Mouse (Mus musculus): ENCODE data around the gene Dock6. TPM values are rescaled to one million over a fixed set of nuclear protein-coding genes. Genes with fewer than 3 reads are reported as not detected.
A peak's percentile ranks its signal among the peaks of the same experiment; 100 is the strongest.

The Dock6 gene
- polyA plus RNA-seq, 1 experiment from 2014 or later, result 28.3 TPM

DNA sequence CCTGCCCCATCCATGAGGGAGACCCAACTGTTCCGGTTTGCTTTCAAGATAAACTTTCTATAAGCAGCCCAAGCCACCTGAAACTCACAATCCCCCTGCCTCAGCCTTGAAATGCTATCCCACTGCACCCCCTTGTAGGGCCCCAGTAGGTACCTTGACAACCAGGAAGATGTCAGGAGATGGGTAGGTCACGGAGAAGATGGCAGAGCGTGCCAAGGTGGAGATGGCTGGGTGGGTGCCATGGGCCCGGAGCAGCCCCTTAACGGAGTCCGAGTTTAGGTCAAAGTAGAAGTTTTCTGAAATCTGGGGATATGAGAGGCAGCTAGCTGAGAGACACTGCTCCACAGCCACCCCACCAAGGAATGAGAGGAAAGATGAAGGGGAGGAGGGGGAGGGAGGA lies 11.1 kb downstream of the Dock6 start:
- no peak for DNase-seq (ENCODE audit: low spot score)
- H3K4me3 ChIP-seq (ENCODE audit: low read depth, low read length), result no peak overlapping the region
- 0 out of 2 replicates have a peak overlapping the region, but pooled peaks have one; percentile 22 for H3K9ac ChIP-seq (ENCODE audit: low read depth, low read length)
- ATAC-seq (ENCODE audit: low read depth), result no peak
- 92% methylated on average over 6 of the region's 6 CpGs for WGBS
- H3K4me1 ChIP-seq (ENCODE audit: control insufficient read depth, insufficient read depth, low read length), result no peaks in the 10 kb centered on the region; the same call in 1 of the 2 replicates
- no peak overlapping the region for H3K27ac ChIP-seq (replicated peaks; ENCODE audit: low read depth, low read length)
- H3K27me3 ChIP-seq (replicated peaks; ENCODE audit: control insufficient read depth, insufficient read depth, low read length), result no peaks in the 10 kb centered on the region
- H3K4me2 ChIP-seq (ENCODE audit: low read depth, low read length), result no peak overlapping the region
- peaks cover 74% of the 10 kb centered on the region for H3K36me3 ChIP-seq (ENCODE audit: control insufficient read depth, insufficient read depth, low read length)
- no peaks in the 10 kb centered on the region for H3K9me3 ChIP-seq (ENCODE audit: control insufficient read depth, low read length)

DNA sequence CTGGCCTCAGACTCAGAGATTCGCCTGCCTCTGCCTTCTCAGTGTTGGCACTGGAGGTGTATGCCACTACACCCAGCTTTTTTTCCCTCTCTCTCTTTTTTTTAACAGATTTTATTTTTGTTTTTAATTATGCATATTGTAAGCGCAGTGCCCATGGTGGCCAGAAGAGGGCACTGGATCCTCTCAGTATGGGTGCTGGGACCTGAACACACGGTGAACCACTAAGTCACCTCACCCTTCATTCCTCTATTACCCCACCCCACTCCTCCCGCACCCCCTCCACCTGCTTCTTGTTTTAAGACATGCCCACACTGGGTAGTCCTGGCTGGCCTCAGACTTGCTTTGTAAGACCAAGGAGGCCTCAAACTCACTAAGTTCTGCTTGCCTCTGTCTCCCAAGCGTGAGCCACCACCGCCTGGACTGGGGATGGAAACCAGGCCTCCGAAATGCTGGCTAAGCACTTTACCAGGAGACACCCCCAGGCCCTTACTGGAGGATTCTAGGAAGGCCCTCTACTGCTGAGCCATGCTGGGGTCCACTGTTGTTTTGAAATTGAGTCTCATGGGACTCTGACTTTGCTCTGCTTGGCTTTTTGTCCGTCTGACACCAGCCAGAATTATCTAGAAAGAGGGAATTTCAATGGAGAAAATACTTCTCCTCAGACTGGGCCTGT lies 12.2 kb downstream of the Dock6 start:
- no peaks in the 10 kb centered on the region for H3K27me3 ChIP-seq (replicated peaks; ENCODE audit: control insufficient read depth, insufficient read depth, low read length)
- H3K36me3 ChIP-seq (ENCODE audit: control insufficient read depth, insufficient read depth, low read length), result peaks cover 73% of the 10 kb centered on the region
- WGBS, result 58% methylated on average over 8 of the region's 8 CpGs
- DNase-seq (ENCODE audit: low spot score), result peak; percentile 57
- no peaks in the 10 kb centered on the region for H3K9me3 ChIP-seq (ENCODE audit: control insufficient read depth, low read length)
- H3K27ac ChIP-seq (replicated peaks; ENCODE audit: low read depth, low read length), result 0 out of 2 replicates have a peak overlapping the region, but pooled peaks have one; percentile 39
- H3K4me1 ChIP-seq (ENCODE audit: control insufficient read depth, insufficient read depth, low read length), result no peaks in the 10 kb centered on the region
- no peak overlapping the region for H3K4me2 ChIP-seq (ENCODE audit: low read depth, low read length)
- H3K9ac ChIP-seq (ENCODE audit: low read depth, low read length), result no peak overlapping the region; the same call in 1 of the 2 replicates
- no peak overlapping the region for H3K4me3 ChIP-seq (ENCODE audit: low read depth, low read length)
- ATAC-seq (ENCODE audit: low read depth), result 0 out of 2 replicates have a peak, but pooled peaks have one; percentile 22

DNA sequence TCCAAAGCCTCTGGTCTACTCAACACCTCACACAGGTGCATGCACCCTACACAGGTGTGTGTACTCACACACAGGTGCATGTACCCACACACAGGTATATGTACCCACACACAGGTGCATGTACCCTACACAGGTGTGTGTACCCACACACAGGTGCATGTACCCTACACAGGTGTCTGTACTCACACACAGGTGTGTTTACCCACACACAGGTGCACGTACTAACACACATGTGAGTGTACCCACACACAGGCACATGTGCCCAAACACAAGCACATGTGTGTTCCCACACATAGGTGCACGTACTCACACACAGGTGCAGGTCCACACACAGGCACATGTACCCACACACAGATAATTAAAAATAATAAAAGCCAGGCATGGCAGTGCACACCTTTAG lies 14.7 kb downstream of the Dock6 start:
- DNase-seq (ENCODE audit: low spot score), result no peak
- Histone ChIP-seq H3K9ac (ENCODE audit: low read depth, low read length) (no peak overlapping the region), H3K4me3 (ENCODE audit: low read depth, low read length) (no peak overlapping the region), H3K27ac (replicated peaks; ENCODE audit: low read depth, low read length) (no peak overlapping the region), H3K27me3 (replicated peaks; ENCODE audit: control insufficient read depth, insufficient read depth, low read length) (no peaks in the 10 kb centered on the region), H3K9me3 (ENCODE audit: control insufficient read depth, low read length) (no peaks in the 10 kb centered on the region), H3K4me1 (ENCODE audit: control insufficient read depth, insufficient read depth, low read length) (no peaks in the 10 kb centered on the region), H3K4me2 (ENCODE audit: low read depth, low read length) (no peak overlapping the region), H3K36me3 (ENCODE audit: control insufficient read depth, insufficient read depth, low read length) (peaks cover 63% of the 10 kb centered on the region)
- WGBS, result 91% methylated on average over 2 of the region's 2 CpGs
- no peak for ATAC-seq (ENCODE audit: low read depth)

DNA sequence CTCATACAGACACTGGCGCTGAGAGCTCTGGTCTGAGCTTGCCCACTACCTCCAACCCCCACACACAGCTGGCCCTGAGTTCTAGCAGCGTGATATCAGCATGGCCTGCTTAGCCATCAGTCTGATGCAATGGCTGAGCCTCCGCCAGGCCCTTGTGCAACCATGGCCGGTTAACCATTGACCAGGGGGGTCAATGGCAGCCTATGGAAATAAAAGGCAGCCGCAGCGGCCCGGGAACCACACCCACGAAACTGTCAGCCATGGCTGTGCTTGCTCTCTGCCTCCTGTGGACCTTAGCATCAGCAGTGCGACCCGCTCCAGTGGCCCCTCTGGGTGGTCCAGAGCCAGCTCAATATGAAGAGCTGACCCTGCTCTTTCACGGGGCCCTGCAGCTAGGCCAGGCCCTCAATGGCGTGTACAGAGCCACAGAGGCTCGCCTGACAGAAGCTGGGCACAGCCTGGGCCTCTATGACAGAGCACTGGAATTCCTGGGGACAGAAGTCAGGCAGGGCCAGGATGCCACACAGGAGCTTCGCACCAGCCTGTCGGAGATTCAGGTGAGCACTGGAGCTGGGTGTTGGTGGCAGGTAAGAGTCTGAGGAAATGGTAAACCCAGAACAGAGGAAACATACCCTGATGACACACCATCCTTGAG lies 17.1 kb downstream of the Dock6 start, which contains the start of gene Angptl8:
TSS of gene Angptl8 (plus strand) at position 253 of the 655 bp plus-strand sequence.
- Histone ChIP-seq H3K4me2 (ENCODE audit: low read depth, low read length) (no peak within 1 kb of the TSS), H3K9ac (ENCODE audit: low read depth, low read length) (no peak within 1 kb of the TSS), H3K27me3 (replicated peaks; ENCODE audit: control insufficient read depth, insufficient read depth, low read length) (no peaks in the 10 kb centered on the region), H3K4me3 (ENCODE audit: low read depth, low read length) (no peak within 1 kb of the TSS), H3K4me1 (ENCODE audit: control insufficient read depth, insufficient read depth, low read length) (no peaks in the 10 kb centered on the region), H3K9me3 (ENCODE audit: control insufficient read depth, low read length) (no peaks in the 10 kb centered on the region), H3K36me3 (ENCODE audit: control insufficient read depth, insufficient read depth, low read length) (peaks cover 56% of the 10 kb centered on the region), H3K27ac (replicated peaks; ENCODE audit: low read depth, low read length) (no peak within 1 kb of the TSS)
- no peak for DNase-seq (ENCODE audit: low spot score)
- no peak for ATAC-seq (ENCODE audit: low read depth)
- WGBS, result 82% methylated on average over 15 of the region's 15 CpGs

DNA sequence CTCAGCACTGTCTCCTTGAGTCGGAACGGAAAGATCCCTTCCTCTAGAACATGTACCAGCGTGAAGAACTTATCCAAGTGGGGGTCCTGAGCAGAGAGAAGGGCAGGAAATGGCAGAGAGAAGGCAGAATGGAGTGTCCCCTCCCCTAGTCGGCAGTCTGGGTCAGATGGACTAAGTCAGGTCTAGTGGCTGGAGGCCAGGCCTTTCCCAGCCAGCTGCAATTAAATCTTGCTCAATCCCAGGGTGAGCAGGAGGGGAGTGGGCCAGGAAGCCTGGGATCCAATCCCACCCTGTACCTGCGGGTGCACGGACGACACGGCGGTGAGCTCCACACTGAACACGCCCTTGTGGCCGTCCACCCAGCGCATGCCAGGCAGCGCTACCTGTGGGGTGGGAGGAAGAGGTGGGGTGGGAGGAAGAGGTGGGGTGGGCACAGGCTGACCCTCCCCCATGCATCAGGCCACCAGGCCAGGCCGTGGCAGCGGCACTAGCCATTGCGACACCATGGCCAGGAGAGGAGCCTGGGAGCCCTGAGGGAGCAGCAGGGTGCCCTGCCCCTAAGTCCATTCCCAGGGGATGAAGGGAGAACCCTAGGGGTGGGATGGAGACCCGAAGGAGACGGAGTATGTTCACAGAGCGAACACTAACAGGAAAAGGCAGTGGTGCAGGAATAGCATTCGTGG lies 20.7 kb downstream of the Dock6 start:
- no peaks in the 10 kb centered on the region for H3K4me1 ChIP-seq (ENCODE audit: control insufficient read depth, insufficient read depth, low read length)
- H3K27me3 ChIP-seq (replicated peaks; ENCODE audit: control insufficient read depth, insufficient read depth, low read length), result no peaks in the 10 kb centered on the region
- H3K27ac ChIP-seq (replicated peaks; ENCODE audit: low read depth, low read length), result no peak overlapping the region
- DNase-seq (ENCODE audit: low spot score) (no peak), ATAC-seq (ENCODE audit: low read depth) (no peak)
- H3K4me2 ChIP-seq (ENCODE audit: low read depth, low read length), result no peak overlapping the region
- peaks cover 40% of the 10 kb centered on the region for H3K36me3 ChIP-seq (ENCODE audit: control insufficient read depth, insufficient read depth, low read length)
- no peak overlapping the region for H3K9ac ChIP-seq (ENCODE audit: low read depth, low read length)
- H3K9me3 ChIP-seq (ENCODE audit: control insufficient read depth, low read length), result no peaks in the 10 kb centered on the region
- no peak overlapping the region for H3K4me3 ChIP-seq (ENCODE audit: low read depth, low read length)
- 89% methylated on average over 20 of the region's 20 CpGs for WGBS

DNA sequence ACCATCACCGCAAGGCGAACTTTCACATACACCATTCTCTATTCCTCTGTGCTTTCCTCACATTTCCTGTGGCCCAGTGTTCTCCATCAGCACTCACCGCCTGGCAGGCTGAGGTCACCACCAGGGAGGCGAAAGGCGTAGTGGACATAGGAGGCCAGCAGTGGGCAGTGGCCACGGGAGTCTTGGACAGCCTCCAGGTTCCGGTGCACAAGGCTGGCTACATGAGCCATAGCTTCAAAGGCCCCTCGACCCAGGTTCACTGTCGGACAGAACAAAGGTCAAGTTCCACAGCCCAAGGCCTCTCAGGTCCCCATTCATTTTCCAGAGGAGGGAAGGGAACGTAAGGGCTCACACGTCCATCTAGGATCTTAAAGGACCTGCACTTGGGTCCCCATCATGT lies 21.5 kb downstream of the Dock6 start:
- Histone ChIP-seq H3K4me2 (ENCODE audit: low read depth, low read length) (no peak overlapping the region), H3K4me1 (ENCODE audit: control insufficient read depth, insufficient read depth, low read length) (no peaks in the 10 kb centered on the region), H3K27me3 (replicated peaks; ENCODE audit: control insufficient read depth, insufficient read depth, low read length) (no peaks in the 10 kb centered on the region), H3K9ac (ENCODE audit: low read depth, low read length) (no peak overlapping the region), H3K27ac (replicated peaks; ENCODE audit: low read depth, low read length) (no peak overlapping the region), H3K4me3 (ENCODE audit: low read depth, low read length) (no peak overlapping the region), H3K36me3 (ENCODE audit: control insufficient read depth, insufficient read depth, low read length) (peaks cover 35% of the 10 kb centered on the region), H3K9me3 (ENCODE audit: control insufficient read depth, low read length) (no peaks in the 10 kb centered on the region)
- WGBS, result 85% methylated on average over 11 of the region's 11 CpGs
- no peak for DNase-seq (ENCODE audit: low spot score)
- ATAC-seq (ENCODE audit: low read depth), result no peak

DNA sequence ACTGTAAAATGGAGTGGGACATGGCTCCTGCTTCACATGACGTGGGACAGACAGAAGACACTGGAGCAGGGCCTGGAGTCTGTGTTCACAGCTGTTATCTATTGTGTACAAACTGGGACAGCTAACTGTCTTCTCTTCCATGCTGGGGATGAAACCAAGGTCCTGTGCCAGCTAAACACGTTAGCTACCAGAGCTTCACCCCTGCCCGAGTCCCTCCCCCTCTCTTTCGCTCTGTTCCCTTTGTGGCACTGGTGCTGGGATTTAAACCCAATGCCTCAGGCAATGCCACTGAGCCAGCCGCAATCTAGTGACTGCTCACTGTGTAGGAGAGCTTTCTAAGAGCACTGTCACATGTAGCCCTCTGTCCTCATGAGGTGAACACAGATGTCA lies 22.0 kb downstream of the Dock6 start:
- no peaks in the 10 kb centered on the region for H3K27me3 ChIP-seq (replicated peaks; ENCODE audit: control insufficient read depth, insufficient read depth, low read length)

DNA sequence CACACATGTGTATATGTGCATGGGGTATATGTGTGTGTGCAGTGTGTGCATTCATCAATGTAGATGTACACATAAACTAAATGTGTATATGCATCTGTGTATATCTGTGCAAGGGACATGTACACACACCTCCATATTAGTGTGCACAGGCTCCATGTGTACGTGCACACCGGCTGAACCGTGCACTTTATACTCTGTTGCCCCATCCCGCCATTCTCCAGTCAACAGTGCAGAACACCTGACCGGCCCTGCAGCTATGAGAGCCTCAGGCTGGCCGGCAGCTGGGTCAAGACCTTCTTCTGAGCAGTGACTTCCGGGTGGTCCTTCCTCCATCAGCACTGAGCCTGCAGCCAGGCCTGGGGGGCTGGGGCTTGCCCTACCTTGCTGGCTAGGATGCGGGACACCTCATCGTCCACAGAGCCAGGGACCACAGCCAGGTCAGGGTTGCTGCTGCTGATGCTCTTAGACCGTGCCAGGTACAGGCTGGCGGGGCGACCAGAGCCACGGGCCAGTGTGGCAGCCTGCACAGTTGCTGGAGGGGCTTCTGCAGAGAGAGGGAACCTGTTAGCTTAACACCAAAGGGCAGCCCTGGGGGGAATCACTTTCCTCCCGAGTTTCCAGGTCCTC lies 22.5 kb downstream of the Dock6 start:
- Histone ChIP-seq H3K4me2 (ENCODE audit: low read depth, low read length) (no peak overlapping the region), H3K27me3 (replicated peaks; ENCODE audit: control insufficient read depth, insufficient read depth, low read length) (no peaks in the 10 kb centered on the region), H3K4me3 (ENCODE audit: low read depth, low read length) (no peak overlapping the region), H3K27ac (replicated peaks; ENCODE audit: low read depth, low read length) (no peak overlapping the region), H3K4me1 (ENCODE audit: control insufficient read depth, insufficient read depth, low read length) (no peaks in the 10 kb centered on the region), H3K9ac (ENCODE audit: low read depth, low read length) (no peak overlapping the region), H3K9me3 (ENCODE audit: control insufficient read depth, low read length) (no peaks in the 10 kb centered on the region), H3K36me3 (ENCODE audit: control insufficient read depth, insufficient read depth, low read length) (peaks cover 26% of the 10 kb centered on the region)
- DNase-seq (ENCODE audit: low spot score) (no peak), ATAC-seq (ENCODE audit: low read depth) (no peak)
- WGBS, result 88% methylated on average over 14 of the region's 14 CpGs

More for the DNA sequence above, 22.0 kb downstream of the Dock6 start:
- Histone ChIP-seq H3K4me2 (ENCODE audit: low read depth, low read length) (no peak overlapping the region), H3K4me1 (ENCODE audit: control insufficient read depth, insufficient read depth, low read length) (no peaks in the 10 kb centered on the region), H3K36me3 (ENCODE audit: control insufficient read depth, insufficient read depth, low read length) (peaks cover 31% of the 10 kb centered on the region), H3K4me3 (ENCODE audit: low read depth, low read length) (no peak overlapping the region), H3K9ac (ENCODE audit: low read depth, low read length) (no peak overlapping the region), H3K27ac (replicated peaks; ENCODE audit: low read depth, low read length) (no peak overlapping the region), H3K9me3 (ENCODE audit: control insufficient read depth, low read length) (no peaks in the 10 kb centered on the region)
- 78% methylated on average over 5 of the region's 5 CpGs for WGBS
- no peak for DNase-seq (ENCODE audit: low spot score)
- no peak for ATAC-seq (ENCODE audit: low read depth)
